ENCODE assay signal across 8 mouse cellular contexts in the genomic region with DNA sequence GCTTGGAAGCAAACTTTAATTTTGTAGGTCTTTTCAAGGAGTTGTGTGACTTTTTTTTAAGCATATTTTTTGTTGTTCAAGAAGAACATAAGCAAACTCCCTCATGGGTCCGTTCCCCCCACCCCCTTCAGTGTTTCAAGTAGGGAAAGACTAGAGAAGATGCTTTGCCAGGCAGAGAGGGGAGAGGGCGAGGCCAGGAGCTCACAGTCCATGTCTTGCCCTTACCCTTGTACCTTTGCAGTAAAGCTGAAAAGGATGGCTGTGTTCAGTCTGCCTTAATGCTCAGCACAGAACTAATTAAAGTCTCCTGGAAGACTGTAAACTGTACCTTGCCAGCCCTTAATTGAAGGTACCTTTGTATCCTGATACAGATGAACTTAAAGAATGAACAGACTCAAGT. TPM values are rescaled to one million over a fixed set of nuclear protein-coding genes. Genes with fewer than 3 reads are reported as not detected.
DNase-seq lines count a peak whose midpoint lies in the region; ATAC-seq and TF ChIP-seq lines count a peak whose summit lies in the region.

No protein-coding gene starts in this region.

- no peaks in the 10 kb centered on the region for H3K9me3 ChIP-seq in lung, embryonic 16.5 days (ENCODE audit: control insufficient read depth, low read length)
- no peaks in the 10 kb centered on the region for H3K9me3 ChIP-seq in limb, embryonic 11.5 days (ENCODE audit: control insufficient read depth, low read length)

- H3K4me2 ChIP-seq in lung, embryonic 16.5 days (ENCODE audit: low read depth, low read length): peak overlapping the region; percentile 49
- peak overlapping the region; percentile 22; the same call in 1 of the 2 replicates for H3K4me2 ChIP-seq in limb, embryonic 11.5 days (ENCODE audit: low read depth, severe bottlenecking)

- ATAC-seq in lung, embryonic 16.5 days (ENCODE audit: low read depth): no peak
- no peak for ATAC-seq in limb, embryonic 11.5 days (ENCODE audit: insufficient number of reproducible peaks, low FRiP score, low TSS enrichment, low read depth)

- 41% methylated on average over 2 of the region's 2 CpGs for WGBS in lung, embryonic 16.5 days
- 63% methylated on average over 2 of the region's 2 CpGs for WGBS in limb, embryonic 11.5 days
- 11% methylated on average over 2 of the region's 2 CpGs for WGBS in small intestine, adult 2 months

- H3K9ac ChIP-seq in lung, embryonic 16.5 days (ENCODE audit: low read length): peak overlapping the region; percentile 17
- H3K9ac ChIP-seq in limb, embryonic 11.5 days (ENCODE audit: low read length): no peak overlapping the region

- no peak overlapping the region for H3K27ac ChIP-seq in lung, embryonic 16.5 days (ENCODE audit: low read length)
- H3K27ac ChIP-seq in limb, embryonic 11.5 days (replicated peaks; ENCODE audit: low read depth, low read length): no peak overlapping the region
- H3K27ac ChIP-seq in small intestine, adult 2 months (ENCODE audit: insufficient read depth, low read depth, low read length): peak overlapping the region; percentile 76

- peaks cover 68% of the 10 kb centered on the region for H3K4me1 ChIP-seq in lung, embryonic 16.5 days (replicated peaks; ENCODE audit: control insufficient read depth, insufficient read depth, low read length)
- H3K4me1 ChIP-seq in limb, embryonic 11.5 days (ENCODE audit: control insufficient read depth, insufficient read depth, low read length): peaks cover 7% of the 10 kb centered on the region
- peaks cover 44% of the 10 kb centered on the region for H3K4me1 ChIP-seq in small intestine, adult 2 months (ENCODE audit: control insufficient read depth, insufficient read depth, insufficient read length, low read length)

- peak; percentile 14 for DNase-seq in adrenal gland, adult 2 months
- DNase-seq in adrenal gland, postnatal 25 days: no peak
- no peak for DNase-seq in lung, postnatal 14 days
- no peak for DNase-seq in limb, embryonic 11.5 days (ENCODE audit: low spot score)
- DNase-seq in urinary bladder, postnatal 10 days (ENCODE audit: low spot score): no peak
- no peak for DNase-seq in B cell, adult 2 months

- no peaks in the 10 kb centered on the region for H3K27me3 ChIP-seq in lung, embryonic 16.5 days (ENCODE audit: control insufficient read depth, insufficient read depth, low read depth, low read length)
- no peaks in the 10 kb centered on the region for H3K27me3 ChIP-seq in limb, embryonic 11.5 days (ENCODE audit: control insufficient read depth, insufficient read depth, low read length)
- no peaks in the 10 kb centered on the region for H3K27me3 ChIP-seq in small intestine, adult 2 months (ENCODE audit: control insufficient read depth, insufficient read depth, low read length)

- no peak for TF ChIP-seq CTCF in small intestine, adult 2 months (IDR thresholded peaks at IDR 0.05; ENCODE audit: extremely low read depth, insufficient read length, insufficient replicate concordance, low read depth, low read length)

- H3K4me3 ChIP-seq in lung, embryonic 16.5 days (ENCODE audit: low read length): peak overlapping the region; percentile 20
- H3K4me3 ChIP-seq in limb, embryonic 11.5 days (ENCODE audit: low read depth, low read length): no peak overlapping the region
- H3K4me3 ChIP-seq in small intestine, adult 2 months (ENCODE audit: low read depth, low read length): peak overlapping the region; percentile 43

- TF ChIP-seq POLR2A in small intestine, adult 2 months (IDR thresholded peaks at IDR 0.05; ENCODE audit: low read depth, low read length): no peak

- peaks cover 13% of the 10 kb centered on the region for H3K36me3 ChIP-seq in lung, embryonic 16.5 days (ENCODE audit: control insufficient read depth, insufficient read depth, low read length)
- H3K36me3 ChIP-seq in limb, embryonic 11.5 days (ENCODE audit: control insufficient read depth, insufficient read depth, low read length): no peaks in the 10 kb centered on the region
- peaks cover 18% of the 10 kb centered on the region for H3K36me3 ChIP-seq in small intestine, adult 2 months (ENCODE audit: control insufficient read depth, insufficient read depth, low read length)

RNA-seq across cellular contexts. Expression of a gene that starts 1.7 kb away (rescaled TPM):
- total RNA-seq in adrenal gland, adult 2 months (2021): 10 to 100 TPM; 59.8 to 61.8 TPM
- 21.7 and 23.2 TPM in 2 replicates for polyA plus RNA-seq in adrenal gland, adult 2 months (2012; rRNA removed)
- total RNA-seq in adrenal gland, postnatal 25 days (2021): 52.6 and 68.3 TPM in 2 replicates
- 28.3 and 28.9 TPM in 2 replicates for polyA plus RNA-seq in lung, embryonic 16.5 days (2015; fragmentation: Nextera tagmentation; extraction: Ambion mirVana)
- 25.4 and 27.5 TPM in 2 replicates for polyA plus RNA-seq in limb, embryonic 11.5 days (2014; fragmentation: Nextera tagmentation; extraction: Ambion mirVana)
- 38.5 and 60.3 TPM in 2 replicates for polyA plus RNA-seq in small intestine, adult 2 months (2012; rRNA removed)

RNA-seq across cellular contexts. Expression of a gene that starts 49.4 kb away (rescaled TPM):
- total RNA-seq in adrenal gland, adult 2 months (2021): not detected
- polyA plus RNA-seq in adrenal gland, adult 2 months (2012; rRNA removed): not detected in 2 replicates
- total RNA-seq in adrenal gland, postnatal 25 days (2021): not detected in 2 replicates
- polyA plus RNA-seq in lung, embryonic 16.5 days (2015; fragmentation: Nextera tagmentation; extraction: Ambion mirVana): not detected in 2 replicates
- not detected in 2 replicates for polyA plus RNA-seq in limb, embryonic 11.5 days (2014; fragmentation: Nextera tagmentation; extraction: Ambion mirVana)
- not detected in 2 replicates for polyA plus RNA-seq in small intestine, adult 2 months (2012; rRNA removed)
